Mouse (Mus musculus) embryonic facial prominence, embryonic 12.5 days (tissue): Measurements from ENCODE around the gene Slc8a1. TPM values are rescaled to one million over a fixed set of nuclear protein-coding genes. Genes with fewer than 3 reads are reported as not detected.

ENCODE experiments used
- ATAC-seq: fragments of 200-750 bp; cut with Nextera tagmentation; 2 replicates; pipeline ENCODE4 v1.8.0; 2017; ENCODE audit not compliant: insufficient number of reproducible peaks, insufficient read depth, low FRiP score, low TSS enrichment
- H3K27ac ChIP-seq: fragments of 300-500 bp; sonication (generic); 2 replicates; pipeline ENCODE4 v1.5.1; 2016; ENCODE audit warnings: mild to moderate bottlenecking
- H3K27me3 ChIP-seq: fragments of 300-500 bp; sonication (generic); 2 replicates; pipeline ENCODE4 v1.6.1; 2016; ENCODE audit warnings: mild to moderate bottlenecking, moderate library complexity
- H3K36me3 ChIP-seq: fragments of 300-500 bp; sonication (generic); 2 replicates; pipeline ENCODE4 v1.6.1; 2016; ENCODE audit warnings: mild to moderate bottlenecking
- H3K4me1 ChIP-seq: fragments of 300-500 bp; sonication (generic); 2 replicates; pipeline ENCODE4 v1.6.1; 2016
- H3K4me2 ChIP-seq: fragments of 300-500 bp; sonication (generic); replicated peaks from 2 replicates; pipeline ENCODE4 v1.6.1; 2016; ENCODE audit warnings: mild to moderate bottlenecking, moderate library complexity
- H3K4me3 ChIP-seq: fragments of 300-500 bp; sonication (generic); 2 replicates; pipeline ENCODE4 v1.5.1; 2016; ENCODE audit warnings: mild to moderate bottlenecking
- H3K9ac ChIP-seq: fragments of 300-500 bp; sonication (generic); 2 replicates; pipeline ENCODE4 v1.6.1; 2016; ENCODE audit warnings: mild to moderate bottlenecking, moderate library complexity
- H3K9me3 ChIP-seq: fragments of 300-500 bp; sonication (generic); 2 replicates; pipeline ENCODE4 v1.6.1; 2016; ENCODE audit warnings: mild to moderate bottlenecking, moderate library complexity
- WGBS: fragments of 180-500 bp; shearing (Covaris S2); methylation state at CpG from one replicate; pipeline ENCODE4 v1.1.7; 2016; 5-methylcytosine and 5-hydroxymethylcytosine counted together
- polyA plus RNA-seq: library from polyadenylated mRNA; unstranded; fragments of >200 nt; fragmentation: Nextera tagmentation; extraction: Ambion mirVana; gene quantifications from 2 replicates; pipeline ENCODE4 v1.2.1, GENCODE M21; 2016

The Slc8a1 gene
- polyA plus RNA-seq, 1 experiment from 2014 or later, result 4.1 TPM

- ATAC-seq, result no peak
- no peaks in the 10 kb centered on the region for H3K36me3 ChIP-seq
- H3K27ac ChIP-seq, result no peak overlapping the region
- no peak overlapping the region for H3K4me2 ChIP-seq
- no peak overlapping the region for H3K9ac ChIP-seq
- no peaks in the 10 kb centered on the region for H3K27me3 ChIP-seq
- peaks cover 9% of the 10 kb centered on the region for H3K4me1 ChIP-seq
- no peaks in the 10 kb centered on the region for H3K9me3 ChIP-seq
- no peak overlapping the region for H3K4me3 ChIP-seq
- 87% methylated on average over 3 of the region's 3 CpGs for WGBS
Measured at GRCm38 (mm10) chr17:81526463-81526862, 211.7 kb downstream of the Slc8a1 start.

GRCm38 (mm10) chr17:81524826-81525225 lies 213.4 kb downstream of the Slc8a1 start:
- no peak overlapping the region for H3K9ac ChIP-seq
- no peak overlapping the region for H3K27ac ChIP-seq
- no peaks in the 10 kb centered on the region for H3K27me3 ChIP-seq
- ATAC-seq, result no peak
- no peak overlapping the region for H3K4me3 ChIP-seq
- no peak overlapping the region for H3K4me2 ChIP-seq
- no peaks in the 10 kb centered on the region for H3K36me3 ChIP-seq
- peaks cover 9% of the 10 kb centered on the region for H3K4me1 ChIP-seq
- 50% methylated on average over 6 of the region's 6 CpGs for WGBS
- no peaks in the 10 kb centered on the region for H3K9me3 ChIP-seq

- no peak overlapping the region for H3K4me3 ChIP-seq
- WGBS, result 74% methylated on average over 2 of the region's 2 CpGs
- no peak for ATAC-seq
- no peaks in the 10 kb centered on the region for H3K9me3 ChIP-seq
- no peak overlapping the region for H3K4me2 ChIP-seq
- H3K27ac ChIP-seq, result no peak overlapping the region
- no peaks in the 10 kb centered on the region for H3K27me3 ChIP-seq
- H3K36me3 ChIP-seq, result no peaks in the 10 kb centered on the region
- H3K4me1 ChIP-seq, result peaks cover 9% of the 10 kb centered on the region
- H3K9ac ChIP-seq, result no peak overlapping the region
Measured at GRCm38 (mm10) chr17:81523943-81524342, 214.2 kb downstream of the Slc8a1 start.

- Histone ChIP-seq H3K27me3 (no peaks in the 10 kb centered on the region), H3K4me2 (no peak overlapping the region), H3K9ac (no peak overlapping the region), H3K4me3 (no peak overlapping the region), H3K36me3 (no peaks in the 10 kb centered on the region), H3K9me3 (no peaks in the 10 kb centered on the region), H3K27ac (no peak overlapping the region), H3K4me1 (peaks cover 9% of the 10 kb centered on the region)
- ATAC-seq, result no peak
- 76% methylated on average over 10 of the region's 10 CpGs for WGBS
Measured at GRCm38 (mm10) chr17:81518316-81519025, 219.7 kb downstream of the Slc8a1 start.

- Histone ChIP-seq H3K9ac (no peak overlapping the region), H3K4me2 (no peak overlapping the region), H3K4me1 (peaks cover 12% of the 10 kb centered on the region), H3K9me3 (no peaks in the 10 kb centered on the region), H3K4me3 (no peak overlapping the region), H3K36me3 (no peaks in the 10 kb centered on the region), H3K27me3 (no peaks in the 10 kb centered on the region), H3K27ac (no peak overlapping the region)
- ATAC-seq, result no peak
- 68% methylated on average over 4 of the region's 4 CpGs for WGBS
Measured at GRCm38 (mm10) chr17:81516155-81516554, 222.0 kb downstream of the Slc8a1 start.

GRCm38 (mm10) chr17:81514022-81514421 lies 224.2 kb downstream of the Slc8a1 start:
- H3K4me2 ChIP-seq, result no peak overlapping the region
- peaks cover 12% of the 10 kb centered on the region for H3K4me1 ChIP-seq
- no peak overlapping the region for H3K9ac ChIP-seq
- WGBS, result 41% methylated on average over 4 of the region's 4 CpGs
- ATAC-seq, result no peak
- H3K27ac ChIP-seq, result no peak overlapping the region
- no peak overlapping the region for H3K4me3 ChIP-seq
- H3K9me3 ChIP-seq, result no peaks in the 10 kb centered on the region
- no peaks in the 10 kb centered on the region for H3K27me3 ChIP-seq
- no peaks in the 10 kb centered on the region for H3K36me3 ChIP-seq

- ATAC-seq, result 0 out of 2 replicates have a peak, but pooled peaks have one; percentile 52
- H3K36me3 ChIP-seq, result no peaks in the 10 kb centered on the region
- H3K4me1 ChIP-seq, result peaks cover 12% of the 10 kb centered on the region
- no peak overlapping the region for H3K4me3 ChIP-seq
- H3K27ac ChIP-seq, result no peak overlapping the region
- no peaks in the 10 kb centered on the region for H3K9me3 ChIP-seq
- no peak overlapping the region for H3K4me2 ChIP-seq
- 29% methylated on average over 6 of the region's 6 CpGs for WGBS
- H3K27me3 ChIP-seq, result no peaks in the 10 kb centered on the region
- no peak overlapping the region for H3K9ac ChIP-seq
Measured at GRCm38 (mm10) chr17:81513368-81513958, 224.7 kb downstream of the Slc8a1 start.

- no peak overlapping the region for H3K4me3 ChIP-seq
Measured at GRCm38 (mm10) chr17:81505162-81505685, 233.0 kb downstream of the Slc8a1 start.

GRCm38 (mm10) chr17:81504040-81504439 lies 234.1 kb downstream of the Slc8a1 start:
- no peaks in the 10 kb centered on the region for H3K27me3 ChIP-seq
- no peaks in the 10 kb centered on the region for H3K9me3 ChIP-seq
- no peak overlapping the region for H3K4me2 ChIP-seq
- no peak for ATAC-seq
- H3K4me3 ChIP-seq, result no peak overlapping the region
- H3K4me1 ChIP-seq, result no peaks in the 10 kb centered on the region
- 89% methylated on average over 2 of the region's 2 CpGs for WGBS
- no peak overlapping the region for H3K27ac ChIP-seq
- no peaks in the 10 kb centered on the region for H3K36me3 ChIP-seq
- H3K9ac ChIP-seq, result no peak overlapping the region

More at GRCm38 (mm10) chr17:81505162-81505685, 233.0 kb downstream of the Slc8a1 start:
- no peaks in the 10 kb centered on the region for H3K36me3 ChIP-seq
- no peaks in the 10 kb centered on the region for H3K27me3 ChIP-seq
- no peak for ATAC-seq
- no peaks in the 10 kb centered on the region for H3K9me3 ChIP-seq
- no peak overlapping the region for H3K4me2 ChIP-seq
- H3K27ac ChIP-seq, result no peak overlapping the region
- 75% methylated on average over 5 of the region's 5 CpGs for WGBS
- no peak overlapping the region for H3K9ac ChIP-seq
- H3K4me1 ChIP-seq, result no peaks in the 10 kb centered on the region

- Histone ChIP-seq H3K9ac (no peak overlapping the region), H3K36me3 (no peaks in the 10 kb centered on the region), H3K27ac (no peak overlapping the region), H3K27me3 (no peaks in the 10 kb centered on the region), H3K4me3 (no peak overlapping the region), H3K4me2 (no peak overlapping the region), H3K4me1 (no peaks in the 10 kb centered on the region), H3K9me3 (no peaks in the 10 kb centered on the region)
- ATAC-seq, result no peak
- 88% methylated on average over 3 of the region's 3 CpGs for WGBS
Measured at GRCm38 (mm10) chr17:81502732-81503131, 235.4 kb downstream of the Slc8a1 start.

- no peak for ATAC-seq
- H3K27ac ChIP-seq, result no peak overlapping the region
- 86% methylated on average over 5 of the region's 5 CpGs for WGBS
- H3K4me1 ChIP-seq, result no peaks in the 10 kb centered on the region
- H3K4me3 ChIP-seq, result no peak overlapping the region
- no peak overlapping the region for H3K4me2 ChIP-seq
- H3K9me3 ChIP-seq, result no peaks in the 10 kb centered on the region
- H3K36me3 ChIP-seq, result no peaks in the 10 kb centered on the region
- no peak overlapping the region for H3K9ac ChIP-seq
- H3K27me3 ChIP-seq, result no peaks in the 10 kb centered on the region
Measured at GRCm38 (mm10) chr17:81500686-81501407, 237.3 kb downstream of the Slc8a1 start.

GRCm38 (mm10) chr17:81497919-81498318 lies 240.3 kb downstream of the Slc8a1 start:
- H3K9me3 ChIP-seq, result no peaks in the 10 kb centered on the region
- H3K27me3 ChIP-seq, result no peaks in the 10 kb centered on the region
- H3K27ac ChIP-seq, result no peak overlapping the region
- H3K4me3 ChIP-seq, result no peak overlapping the region
- ATAC-seq, result no peak
- H3K36me3 ChIP-seq, result no peaks in the 10 kb centered on the region
- no peak overlapping the region for H3K9ac ChIP-seq
- no peaks in the 10 kb centered on the region for H3K4me1 ChIP-seq
- no peak overlapping the region for H3K4me2 ChIP-seq
